Mouse (Mus musculus): ENCODE measurements around the gene Tmem114.

GRCm38 (mm10) chr16:8386386-8386785, 38.5 kb downstream of the Tmem114 start:
- TF ChIP-seq POLR2A (IDR thresholded peaks at IDR 0.05; ENCODE audit: borderline replicate concordance, control insufficient read depth, low read depth, low read length), result no peak
- TF ChIP-seq CTCF (IDR thresholded peaks at IDR 0.05; ENCODE audit: control insufficient read depth, insufficient read depth, low read length), result no peak
